Mouse (Mus musculus): Measurements from ENCODE around the gene Usp54. TPM values are rescaled to one million over a fixed set of nuclear protein-coding genes. Genes with fewer than 3 reads are reported as not detected.

Usp54 gene
- total and polyA plus RNA-seq, 2 experiments from 2014 or later, result 2.8 to 29.8 TPM

GRCm38 (mm10) chr14:20677906-20678305 is 37.0 kb upstream of the Usp54 start:
- TF ChIP-seq CTCF (IDR thresholded peaks at IDR 0.05; ENCODE audit: low read depth) (no peak), EP300 (IDR thresholded peaks at IDR 0.05; ENCODE audit: low read depth) (no peak)
- WGBS, result 83% methylated on average over 4 of the region's 4 CpGs
- Histone ChIP-seq H3K4me2 (ENCODE audit: low read depth, low read length) (no peak overlapping the region), H3K4me3 (ENCODE audit: low read depth, low read length) (no peak overlapping the region), H3K4me1 (ENCODE audit: control insufficient read depth, insufficient read depth) (peaks cover 11% of the 10 kb centered on the region), H3K9ac (replicated peaks; ENCODE audit: low read depth, low read length) (no peak overlapping the region), H3K27me3 (ENCODE audit: control insufficient read depth, insufficient read depth, low read length) (no peaks in the 10 kb centered on the region), H3K36me3 (replicated peaks; ENCODE audit: control insufficient read depth, insufficient read depth, low read length) (peaks cover 67% of the 10 kb centered on the region), H3K27ac (ENCODE audit: low read depth) (no peak overlapping the region), H3K9me3 (replicated peaks; ENCODE audit: control insufficient read depth, low read length) (no peaks in the 10 kb centered on the region)
- no peak for DNase-seq (ENCODE audit: low spot score)
- no peak for ATAC-seq (ENCODE audit: insufficient read depth, low read depth)

- Histone ChIP-seq H3K27me3 (ENCODE audit: control insufficient read depth, insufficient read depth, low read length) (no peaks in the 10 kb centered on the region), H3K4me2 (ENCODE audit: low read depth, low read length) (peak within 1 kb of the TSS; percentile 78), H3K4me1 (ENCODE audit: control insufficient read depth, insufficient read depth) (peaks cover 11% of the 10 kb centered on the region; the same call in 1 of the 2 replicates), H3K9ac (replicated peaks; ENCODE audit: low read depth, low read length) (peak within 1 kb of the TSS; percentile 79), H3K36me3 (replicated peaks; ENCODE audit: control insufficient read depth, insufficient read depth, low read length) (peaks cover 34% of the 10 kb centered on the region), H3K4me3 (ENCODE audit: low read depth, low read length) (peak within 1 kb of the TSS; percentile 80), H3K27ac (ENCODE audit: low read depth) (peak within 1 kb of the TSS; percentile 98), H3K9me3 (replicated peaks; ENCODE audit: control insufficient read depth, low read length) (no peaks in the 10 kb centered on the region)
- DNase-seq (ENCODE audit: low spot score) (peak; percentile 96), ATAC-seq (ENCODE audit: insufficient read depth, low read depth) (peak; percentile 95)
- TF ChIP-seq CTCF (IDR thresholded peaks at IDR 0.05; ENCODE audit: low read depth) (no peak), EP300 (IDR thresholded peaks at IDR 0.05; ENCODE audit: low read depth) (peak; percentile 87)
- WGBS, result under 1% methylated on average over 35 of the region's 43 CpGs
These were observed 33.4 kb upstream of the Usp54 start, which contains the start of gene Sec24c for GRCm38 (mm10) chr14:20674064-20674833. Sec24c (plus strand) TSS chr14:20674308.

DNA sequence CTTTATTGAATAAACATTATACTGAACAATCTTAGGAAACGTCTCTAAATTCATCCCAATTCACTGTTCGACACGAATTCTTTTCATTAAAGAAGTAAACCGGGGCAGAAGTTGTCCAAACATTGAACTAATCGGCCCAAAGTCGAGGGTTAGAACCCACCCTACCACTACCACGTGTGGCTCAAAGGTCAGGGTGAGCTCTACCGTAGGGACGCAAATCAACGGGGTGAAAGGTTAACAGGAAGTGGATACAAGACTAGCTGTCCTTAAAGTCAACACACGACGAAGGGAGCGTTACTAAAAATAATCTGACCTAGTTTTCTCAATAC is 32.8 kb upstream of the Usp54 start:
- TF ChIP-seq EP300 (IDR thresholded peaks at IDR 0.05; ENCODE audit: low read depth) (no peak), CTCF (IDR thresholded peaks at IDR 0.05; ENCODE audit: low read depth) (no peak)
- Histone ChIP-seq H3K4me2 (ENCODE audit: low read depth, low read length) (peak overlapping the region; percentile 66), H3K9me3 (replicated peaks; ENCODE audit: control insufficient read depth, low read length) (no peaks in the 10 kb centered on the region), H3K4me3 (ENCODE audit: low read depth, low read length) (peak overlapping the region; percentile 80), H3K27me3 (ENCODE audit: control insufficient read depth, insufficient read depth, low read length) (no peaks in the 10 kb centered on the region), H3K36me3 (replicated peaks; ENCODE audit: control insufficient read depth, insufficient read depth, low read length) (peaks cover 28% of the 10 kb centered on the region), H3K27ac (ENCODE audit: low read depth) (peak overlapping the region; percentile 98), H3K9ac (replicated peaks; ENCODE audit: low read depth, low read length) (peak overlapping the region; percentile 43; the same call in 1 of the 2 replicates), H3K4me1 (ENCODE audit: control insufficient read depth, insufficient read depth) (peaks cover 15% of the 10 kb centered on the region; the same call in 1 of the 2 replicates)
- 11% methylated on average over 13 of the region's 13 CpGs for WGBS
- DNase-seq (ENCODE audit: low spot score) (peak; percentile 52), ATAC-seq (ENCODE audit: insufficient read depth, low read depth) (peak; percentile 45)

DNA sequence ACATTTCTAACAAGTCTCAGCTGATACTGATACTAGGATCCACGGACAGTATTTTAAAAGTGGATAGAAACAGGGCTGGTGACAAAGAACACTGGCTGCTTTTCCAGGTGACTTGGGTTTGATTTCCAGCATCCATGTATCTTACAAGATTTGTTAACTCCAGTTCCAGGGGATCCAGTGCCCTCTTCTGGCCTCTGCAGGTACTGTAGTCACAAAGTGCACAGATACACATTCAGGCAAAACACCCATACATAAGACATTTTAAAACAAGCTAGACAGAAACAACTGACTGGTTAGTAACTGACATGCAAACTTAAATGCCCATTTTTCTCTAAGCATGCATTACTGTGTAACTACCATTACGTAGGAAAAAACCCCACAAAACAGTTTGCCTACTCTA is 32.1 kb upstream of the Usp54 start:
- peak overlapping the region; percentile 98; the same call in 1 of the 2 replicates for H3K27ac ChIP-seq (ENCODE audit: low read depth)
- peaks cover 16% of the 10 kb centered on the region; the same call in 1 of the 2 replicates for H3K4me1 ChIP-seq (ENCODE audit: control insufficient read depth, insufficient read depth)
- ATAC-seq (ENCODE audit: insufficient read depth, low read depth) (no peak), DNase-seq (ENCODE audit: low spot score) (no peak)
- TF ChIP-seq EP300 (IDR thresholded peaks at IDR 0.05; ENCODE audit: low read depth) (no peak), CTCF (IDR thresholded peaks at IDR 0.05; ENCODE audit: low read depth) (peak; percentile 55)
- 0 out of 2 replicates have a peak overlapping the region, but pooled peaks have one; percentile 66 for H3K4me2 ChIP-seq (ENCODE audit: low read depth, low read length)
- 89% methylated on average over 2 of the region's 2 CpGs for WGBS
- no peaks in the 10 kb centered on the region for H3K27me3 ChIP-seq (ENCODE audit: control insufficient read depth, insufficient read depth, low read length)
- no peak overlapping the region for H3K4me3 ChIP-seq (ENCODE audit: low read depth, low read length)
- H3K9ac ChIP-seq (replicated peaks; ENCODE audit: low read depth, low read length), result no peak overlapping the region
- H3K9me3 ChIP-seq (replicated peaks; ENCODE audit: control insufficient read depth, low read length), result no peaks in the 10 kb centered on the region
- peaks cover 21% of the 10 kb centered on the region for H3K36me3 ChIP-seq (replicated peaks; ENCODE audit: control insufficient read depth, insufficient read depth, low read length)

DNA sequence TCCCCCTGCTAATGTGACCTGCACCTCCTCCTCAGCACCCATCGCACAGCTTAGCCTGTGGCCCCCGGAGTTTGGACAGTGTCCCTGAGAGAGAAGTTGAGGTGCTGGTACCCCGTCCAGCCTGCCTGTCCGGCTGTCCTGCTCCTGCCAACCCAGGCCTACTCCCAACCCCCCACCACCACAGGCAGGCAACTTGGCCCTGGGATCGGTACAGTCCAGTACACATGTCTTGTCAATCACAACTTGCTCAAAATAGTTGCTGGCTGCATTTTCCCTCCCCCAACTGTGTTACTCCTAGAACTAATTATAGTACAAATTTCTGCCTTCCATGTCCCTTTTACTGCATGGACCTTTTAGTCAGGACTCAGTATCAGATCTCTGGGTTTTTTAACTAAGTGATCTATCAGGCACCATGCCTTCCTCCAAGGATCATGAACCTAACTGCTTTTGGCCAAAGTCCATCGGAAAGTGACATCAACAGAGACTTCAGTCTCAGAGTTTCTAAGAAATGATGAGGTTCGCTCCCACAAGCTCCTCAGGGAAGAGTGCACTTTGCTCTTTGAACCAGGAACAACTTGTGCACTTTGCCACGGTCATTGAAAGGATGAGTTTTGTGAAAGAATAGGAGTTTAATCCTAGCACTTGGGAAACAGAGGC is 27.4 kb upstream of the Usp54 start, which contains the start of gene Synpo2l:
Gene Synpo2l (minus strand): TSS at position 201 of the 657 bp plus-strand sequence.
- H3K36me3 ChIP-seq (replicated peaks; ENCODE audit: control insufficient read depth, insufficient read depth, low read length), result no peaks in the 10 kb centered on the region
- peak within 1 kb of the TSS; percentile 74 for H3K4me2 ChIP-seq (ENCODE audit: low read depth, low read length)
- ATAC-seq (ENCODE audit: insufficient read depth, low read depth) (peak; percentile 75), DNase-seq (ENCODE audit: low spot score) (peak; percentile 92)
- H3K4me1 ChIP-seq (ENCODE audit: control insufficient read depth, insufficient read depth), result peaks cover 23% of the 10 kb centered on the region
- 40% methylated on average over 8 of the region's 8 CpGs for WGBS
- peak within 1 kb of the TSS; percentile 51 for H3K4me3 ChIP-seq (ENCODE audit: low read depth, low read length)
- no peaks in the 10 kb centered on the region for H3K27me3 ChIP-seq (ENCODE audit: control insufficient read depth, insufficient read depth, low read length)
- TF ChIP-seq EP300 (IDR thresholded peaks at IDR 0.05; ENCODE audit: low read depth), result peak; percentile 81
- no peak for TF ChIP-seq CTCF (IDR thresholded peaks at IDR 0.05; ENCODE audit: low read depth)
- no peaks in the 10 kb centered on the region for H3K9me3 ChIP-seq (replicated peaks; ENCODE audit: control insufficient read depth, low read length)
- peak within 1 kb of the TSS; percentile 99 for H3K27ac ChIP-seq (ENCODE audit: low read depth)
- peak within 1 kb of the TSS; percentile 72 for H3K9ac ChIP-seq (replicated peaks; ENCODE audit: low read depth, low read length)
